In the genomic region with DNA sequence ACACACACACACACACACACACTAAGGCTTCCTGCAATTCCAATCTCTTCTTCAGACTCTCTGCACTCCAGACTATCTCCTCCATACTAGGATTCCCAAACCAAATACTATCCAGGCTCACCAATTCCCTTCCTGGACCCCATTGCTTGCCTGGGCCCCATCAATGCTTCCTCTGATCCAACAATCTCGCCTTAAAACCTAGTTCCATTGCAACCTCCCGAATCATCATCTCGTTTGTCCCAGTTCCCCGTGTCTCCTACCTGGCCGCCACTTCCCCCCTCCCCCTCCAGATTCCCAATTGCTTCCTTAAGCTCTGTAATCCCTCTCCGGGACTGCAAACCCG, we compare ENCODE assay signal across 7 mouse cellular contexts. TPM values are rescaled to one million over a fixed set of nuclear protein-coding genes. Genes with fewer than 3 reads are reported as not detected.
DNase-seq lines count a peak whose midpoint lies in the region; ATAC-seq and TF ChIP-seq lines count a peak whose summit lies in the region.

No protein-coding gene starts in this region.

- H3K9me3 ChIP-seq in lung, embryonic 16.5 days (ENCODE audit: control insufficient read depth, low read length) = no peaks in the 10 kb centered on the region
- no peaks in the 10 kb centered on the region for H3K9me3 ChIP-seq in forebrain, embryonic 10.5 days
- no peaks in the 10 kb centered on the region for H3K9me3 ChIP-seq in limb, embryonic 11.5 days (ENCODE audit: control insufficient read depth, low read length)

- 0% methylated on average over 7 of the region's 7 CpGs for WGBS in lung, embryonic 16.5 days
- WGBS in forebrain, embryonic 10.5 days = 0% methylated on average over 7 of the region's 7 CpGs
- WGBS in limb, embryonic 11.5 days = under 1% methylated on average over 7 of the region's 7 CpGs
- under 1% methylated on average over 7 of the region's 7 CpGs for WGBS in olfactory bulb, adult 2 months

- no peaks in the 10 kb centered on the region for H3K36me3 ChIP-seq in lung, embryonic 16.5 days (ENCODE audit: control insufficient read depth, insufficient read depth, low read length)
- H3K36me3 ChIP-seq in forebrain, embryonic 10.5 days (replicated peaks) = 0 out of 2 replicates have a peak, but pooled peaks cover 4% of the 10 kb centered on the region
- no peaks in the 10 kb centered on the region for H3K36me3 ChIP-seq in limb, embryonic 11.5 days (ENCODE audit: control insufficient read depth, insufficient read depth, low read length)

- DNase-seq in lung, postnatal 14 days = no peak
- DNase-seq in forebrain, embryonic 10.5 days (ENCODE audit: extremely low spot score, low spot score) = no peak
- no peak for DNase-seq in limb, embryonic 11.5 days (ENCODE audit: low spot score)
- DNase-seq in cerebellum, postnatal 14 days = no peak
- no peak for DNase-seq in natural killer cell, adult 2 months (ENCODE audit: low spot score in 2 of 2)

- H3K4me3 ChIP-seq in lung, embryonic 16.5 days (ENCODE audit: low read length) = peak overlapping the region; percentile 99
- peak overlapping the region; percentile 72 for H3K4me3 ChIP-seq in forebrain, embryonic 10.5 days
- H3K4me3 ChIP-seq in limb, embryonic 11.5 days (ENCODE audit: low read depth, low read length) = peak overlapping the region; percentile 89
- peak overlapping the region; percentile 94 for H3K4me3 ChIP-seq in olfactory bulb, adult 2 months (ENCODE audit: insufficient read depth, low read depth, low read length)

- TF ChIP-seq POLR2A in olfactory bulb, adult 2 months (IDR thresholded peaks at IDR 0.05; ENCODE audit: insufficient read depth, low read depth, low read length) = no peak

- H3K4me2 ChIP-seq in lung, embryonic 16.5 days (ENCODE audit: low read depth, low read length) = peak overlapping the region; percentile 93
- H3K4me2 ChIP-seq in limb, embryonic 11.5 days (ENCODE audit: low read depth, severe bottlenecking) = peak overlapping the region; percentile 65

- H3K27me3 ChIP-seq in lung, embryonic 16.5 days (ENCODE audit: control insufficient read depth, insufficient read depth, low read depth, low read length) = no peaks in the 10 kb centered on the region
- no peaks in the 10 kb centered on the region for H3K27me3 ChIP-seq in forebrain, embryonic 10.5 days (ENCODE audit: poor library complexity, severe bottlenecking)
- no peaks in the 10 kb centered on the region for H3K27me3 ChIP-seq in limb, embryonic 11.5 days (ENCODE audit: control insufficient read depth, insufficient read depth, low read length)

- no peak for TF ChIP-seq CTCF in olfactory bulb, adult 2 months (IDR thresholded peaks at IDR 0.05; ENCODE audit: insufficient read depth, low read depth, low read length)

- peak overlapping the region; percentile 99 for H3K9ac ChIP-seq in lung, embryonic 16.5 days (ENCODE audit: low read length)
- peak overlapping the region; percentile 82 for H3K9ac ChIP-seq in limb, embryonic 11.5 days (ENCODE audit: low read length)

- no peak for ATAC-seq in lung, embryonic 16.5 days (ENCODE audit: low read depth)
- no peak for ATAC-seq in limb, embryonic 11.5 days (ENCODE audit: insufficient number of reproducible peaks, low FRiP score, low TSS enrichment, low read depth)

- peak overlapping the region; percentile 87 for H3K27ac ChIP-seq in lung, embryonic 16.5 days (ENCODE audit: low read length)
- peak overlapping the region; percentile 91 for H3K27ac ChIP-seq in forebrain, embryonic 10.5 days
- H3K27ac ChIP-seq in limb, embryonic 11.5 days (replicated peaks; ENCODE audit: low read depth, low read length) = no peak overlapping the region
- peak overlapping the region; percentile 77 for H3K27ac ChIP-seq in olfactory bulb, adult 2 months (ENCODE audit: insufficient read depth, low read depth, low read length)

- peaks cover 46% of the 10 kb centered on the region for H3K4me1 ChIP-seq in lung, embryonic 16.5 days (replicated peaks; ENCODE audit: control insufficient read depth, insufficient read depth, low read length)
- peaks cover 66% of the 10 kb centered on the region for H3K4me1 ChIP-seq in forebrain, embryonic 10.5 days
- peaks cover 23% of the 10 kb centered on the region for H3K4me1 ChIP-seq in limb, embryonic 11.5 days (ENCODE audit: control insufficient read depth, insufficient read depth, low read length)
- peaks cover 11% of the 10 kb centered on the region; the same call in 1 of the 2 replicates for H3K4me1 ChIP-seq in olfactory bulb, adult 2 months (ENCODE audit: control insufficient read depth, insufficient read depth, low read length)

RNA-seq across cellular contexts. Expression of gene Actn4, which starts 0.6 kb away (rescaled TPM):
- 313 and 319 TPM in 2 replicates for polyA plus RNA-seq in lung, embryonic 16.5 days (2015; fragmentation: Nextera tagmentation; extraction: Ambion mirVana)
- 235 and 255 TPM in 2 replicates for polyA plus RNA-seq in forebrain, embryonic 10.5 days (2016; fragmentation: Nextera tagmentation; extraction: Ambion mirVana)
- polyA plus RNA-seq in limb, embryonic 11.5 days (2014; fragmentation: Nextera tagmentation; extraction: Ambion mirVana) = 208 and 213 TPM in 2 replicates
- polyA plus RNA-seq in olfactory bulb, adult 2 months (2012; ENCODE audit: insufficient read depth, insufficient read length, low replicate concordance, missing spikeins) = 498 TPM in 1 of 2 replicates, not detected in the other

RNA-seq across cellular contexts. Expression of gene Eif3k, which starts 20.1 kb away (rescaled TPM):
- polyA plus RNA-seq in lung, embryonic 16.5 days (2015; fragmentation: Nextera tagmentation; extraction: Ambion mirVana) = 366 and 367 TPM in 2 replicates
- polyA plus RNA-seq in forebrain, embryonic 10.5 days (2016; fragmentation: Nextera tagmentation; extraction: Ambion mirVana) = 415 and 425 TPM in 2 replicates
- 463 and 476 TPM in 2 replicates for polyA plus RNA-seq in limb, embryonic 11.5 days (2014; fragmentation: Nextera tagmentation; extraction: Ambion mirVana)
- polyA plus RNA-seq in olfactory bulb, adult 2 months (2012; ENCODE audit: insufficient read depth, insufficient read length, low replicate concordance, missing spikeins) = not detected in 2 replicates

RNA-seq across cellular contexts. Expression of gene Map4k1, which starts 20.3 kb away (rescaled TPM):
- 8.9 and 10.7 TPM in 2 replicates for polyA plus RNA-seq in lung, embryonic 16.5 days (2015; fragmentation: Nextera tagmentation; extraction: Ambion mirVana)
- polyA plus RNA-seq in forebrain, embryonic 10.5 days (2016; fragmentation: Nextera tagmentation; extraction: Ambion mirVana) = 10.2 and 13.4 TPM in 2 replicates
- polyA plus RNA-seq in limb, embryonic 11.5 days (2014; fragmentation: Nextera tagmentation; extraction: Ambion mirVana) = 10.5 and 12.1 TPM in 2 replicates
- polyA plus RNA-seq in olfactory bulb, adult 2 months (2012; ENCODE audit: insufficient read depth, insufficient read length, low replicate concordance, missing spikeins) = not detected in 2 replicates

Comparison
In these comparisons a context has a peak if more than half of its experiments do, and no peak if none do; other contexts are left out.
1. RNA of gene Eif3k, which starts 20.1 kb away (polyA plus RNA-seq): 463 to 476 TPM in limb, embryonic 11.5 days, 415 to 425 TPM in forebrain, embryonic 10.5 days and 366 to 367 TPM in lung, embryonic 16.5 days; not detected in olfactory bulb, adult 2 months; every median in the first group is over 100 times any median in the second.
2. Peak in every context shown above with its lines, with median percentiles within 50 percentile points of each other: H3K4me3 ChIP-seq.